In the genomic region with DNA sequence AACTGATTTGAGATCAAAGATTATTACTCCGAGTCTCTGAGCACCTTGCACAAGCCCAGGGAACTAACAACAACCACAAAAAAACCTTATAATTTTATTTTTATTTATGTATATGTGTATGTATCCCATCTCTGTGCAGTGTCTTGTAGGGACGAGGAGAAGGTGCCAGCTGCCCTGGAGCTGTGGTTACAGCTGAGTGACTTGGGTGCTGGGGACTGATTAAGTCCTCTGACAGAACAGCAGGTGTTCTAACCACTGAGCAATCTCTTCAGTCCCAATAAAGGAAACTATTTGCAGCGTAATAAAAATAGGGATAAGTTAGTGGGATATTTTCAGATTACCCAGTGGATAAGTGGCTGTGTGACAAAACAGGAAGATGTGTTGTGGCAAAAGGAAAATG, we compare ENCODE assay signal across 32 mouse cellular contexts.
"Had no signal": no experiment of that assay in that cellular context is flagged by ENCODE, and none has a peak within 500 bp of the region (broad histone marks: within the 10 kb centered on the region; RNA-seq: fewer than 3 reads in every experiment).

No protein-coding gene starts in this region.

- DNase-seq: heart, postnatal 10 days; heart, postnatal 14 days; heart, postnatal 36 days; heart, postnatal 4 days; kidney, adult 11 months; kidney, adult 18-20 months; kidney, adult 2 months; kidney, adult 8-10 months; kidney, adult 9 months; kidney, postnatal 10 days; kidney, postnatal 14 days; kidney, postnatal 25 days; kidney, postnatal 36 days; kidney, postnatal 4 days; layer of hippocampus, adult 9-11 months; layer of hippocampus, postnatal 36 days had no signal

- H3K4me2 ChIP-seq: heart, embryonic 11.5 days; heart, embryonic 12.5 days; heart, embryonic 13.5 days; heart, embryonic 15.5 days; hindbrain, embryonic 12.5 days; hindbrain, embryonic 13.5 days; hindbrain, embryonic 14.5 days; hindbrain, embryonic 15.5 days; intestine, embryonic 15.5 days; kidney, embryonic 15.5 days had no signal

- H3K27ac ChIP-seq: heart, embryonic 10.5 days; heart, embryonic 13.5 days; heart, embryonic 15.5 days; hindbrain, embryonic 10.5 days; hindbrain, embryonic 12.5 days; hindbrain, embryonic 13.5 days; hindbrain, embryonic 14.5 days; hindbrain, embryonic 15.5 days; hindbrain, postnatal 0 days; intestine, embryonic 15.5 days; kidney, embryonic 15.5 days; kidney, postnatal 0 days; layer of hippocampus, adult 2 months; left cerebral cortex, adult 2 months had no signal

- H3K4me3 ChIP-seq: heart, embryonic 10.5 days; heart, embryonic 12.5 days; heart, embryonic 13.5 days; heart, embryonic 15.5 days; hindbrain, embryonic 10.5 days; hindbrain, embryonic 12.5 days; hindbrain, embryonic 13.5 days; hindbrain, embryonic 15.5 days; intestine, embryonic 15.5 days; kidney, embryonic 15.5 days; layer of hippocampus, adult 2 months; left cerebral cortex, adult 2 months had no signal

- H3K27me3 ChIP-seq: heart, embryonic 12.5 days; heart, embryonic 13.5 days; heart, embryonic 15.5 days; hindbrain, embryonic 12.5 days; hindbrain, embryonic 13.5 days; hindbrain, embryonic 15.5 days; intestine, embryonic 15.5 days; kidney, embryonic 15.5 days had no signal
